Mouse (Mus musculus): ENCODE measurements around the gene Upf2.

DNA sequence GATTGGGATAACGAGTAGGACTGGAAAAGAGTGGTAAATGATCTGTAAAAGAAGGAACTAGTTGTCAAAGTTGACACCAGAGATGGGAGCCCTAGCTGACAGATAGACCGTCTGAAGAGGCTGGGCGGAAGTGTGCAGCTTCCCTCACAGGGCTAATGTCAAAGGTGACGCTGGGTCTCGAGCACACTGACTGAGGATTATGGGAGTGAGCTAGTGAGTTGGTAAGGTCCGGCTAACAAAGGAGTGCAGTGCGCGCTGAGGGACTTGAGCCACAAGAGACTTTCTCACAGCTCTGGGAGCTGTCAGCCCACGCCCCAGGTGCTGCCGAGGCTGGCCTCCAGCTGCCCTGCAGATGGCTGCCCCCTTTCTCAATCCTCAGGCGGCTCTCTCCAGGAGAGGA is 119.7 kb downstream of the Upf2 start:
- TF ChIP-seq CTCF (IDR thresholded peaks at IDR 0.05): no peak
- TF ChIP-seq EP300 (IDR thresholded peaks at IDR 0.05): no peak

Measured in lung, postnatal 0 days (tissue).